Mouse (Mus musculus): ENCODE results near the gene Rsbn1.

The Rsbn1 gene

GRCm38 (mm10) chr3:103914010-103914669 lies at the start of gene Rsbn1:
TSS of gene Rsbn1 (plus strand) at chr3:103914120.
- peak; percentile 99 for DNase-seq (ENCODE audit: low spot score in 2 of 2)

DNA sequence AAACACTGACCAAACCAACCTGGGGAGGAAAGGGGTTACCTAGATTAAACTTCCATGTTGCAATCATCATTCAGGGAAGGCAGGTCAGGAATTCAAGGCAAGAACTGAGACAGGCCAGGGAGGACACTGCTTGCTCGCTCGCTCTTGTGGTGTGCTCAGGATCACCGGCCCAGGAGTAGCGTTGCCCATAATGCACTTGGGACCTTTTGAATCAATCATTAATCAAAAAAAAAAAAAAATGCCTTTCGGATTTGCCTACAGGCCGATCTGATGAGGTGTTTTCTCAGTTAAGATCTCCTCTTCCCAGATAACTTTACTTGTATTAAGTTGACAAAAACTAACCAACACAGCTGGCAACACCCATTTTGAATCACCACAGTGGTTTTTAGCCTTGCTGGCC lies 49.7 kb upstream of the Rsbn1 start:
- DNase-seq (ENCODE audit: low spot score in 2 of 2), result no peak

DNA sequence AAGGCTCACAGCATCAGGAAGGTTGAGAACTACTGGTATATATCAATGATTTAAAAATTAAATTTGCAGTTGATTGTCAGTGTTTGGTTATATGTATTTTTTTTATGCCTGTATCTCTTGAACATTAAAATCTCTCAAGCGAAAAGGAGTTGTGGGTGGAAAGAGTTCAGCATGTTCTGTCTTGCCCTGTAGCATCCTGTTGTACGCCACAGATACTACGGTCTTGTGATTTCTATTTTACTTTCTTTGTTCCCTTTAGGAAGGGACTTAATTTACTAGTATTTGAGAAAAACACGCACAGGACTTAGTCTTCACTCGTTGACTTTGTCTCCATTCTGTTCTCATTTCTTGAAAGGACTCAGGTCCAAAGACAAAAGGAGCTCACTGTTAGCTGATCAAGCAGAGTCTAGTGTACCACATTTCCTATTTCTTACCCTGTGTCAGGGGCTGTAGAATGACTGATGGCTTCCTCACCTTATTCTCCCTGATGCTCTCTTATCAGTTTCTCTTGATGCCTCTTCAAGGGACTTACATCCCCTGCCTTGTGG lies 46.4 kb upstream of the Rsbn1 start:
- DNase-seq (ENCODE audit: low spot score in 2 of 2), result no peak

GRCm38 (mm10) chr3:103868008-103868407 lies 45.9 kb upstream of the Rsbn1 start:
- no peak for DNase-seq (ENCODE audit: low spot score in 2 of 2)

GRCm38 (mm10) chr3:103872663-103873098 lies 41.2 kb upstream of the Rsbn1 start:
- DNase-seq (ENCODE audit: low spot score in 2 of 2), result no peak

GRCm38 (mm10) chr3:103874329-103874728 lies 39.6 kb upstream of the Rsbn1 start:
- no peak for DNase-seq (ENCODE audit: low spot score in 2 of 2)

DNA sequence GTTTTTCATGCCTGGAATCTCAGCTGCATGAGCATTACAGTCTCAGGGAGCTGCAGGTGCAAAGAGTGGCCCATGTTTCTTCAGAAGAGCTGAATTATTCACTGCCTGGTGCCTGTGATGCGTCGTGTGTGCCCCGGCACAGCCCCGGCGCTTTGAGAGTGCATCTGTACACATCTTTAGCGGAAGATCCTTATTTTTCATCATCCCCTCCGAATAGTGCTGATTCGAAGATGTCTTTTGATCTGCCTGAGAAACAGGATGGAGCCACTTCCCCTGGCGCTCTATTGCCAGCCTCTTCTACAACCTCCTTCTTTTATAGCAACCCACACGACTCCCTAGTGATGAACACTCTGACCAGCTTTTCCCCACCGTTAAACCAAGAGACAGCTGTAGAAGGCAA lies 28.0 kb upstream of the Rsbn1 start:
- DNase-seq (ENCODE audit: low spot score in 2 of 2), result no peak

- DNase-seq (ENCODE audit: low spot score in 2 of 2), result peak; percentile 49 to 62
Measured at GRCm38 (mm10) chr3:103887581-103887980, 26.3 kb upstream of the Rsbn1 start.

DNA sequence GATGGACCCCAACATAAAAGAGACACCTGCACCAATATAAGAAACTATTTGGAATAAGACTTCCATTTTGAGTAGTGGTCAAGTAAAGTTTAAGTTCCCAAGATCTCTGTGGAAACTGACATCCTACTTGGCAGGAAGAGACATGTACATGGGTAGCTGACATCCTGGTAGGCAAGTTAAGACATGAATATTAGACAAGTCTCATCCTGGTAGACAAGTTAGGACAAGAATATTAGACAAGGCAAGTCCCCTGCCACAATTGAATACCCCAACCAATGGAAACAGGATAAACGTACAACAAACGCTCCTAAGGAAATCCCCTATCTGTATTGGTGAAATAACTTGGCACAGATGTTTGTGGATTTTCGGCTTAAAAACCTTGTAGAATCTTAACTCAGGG lies 20.5 kb upstream of the Rsbn1 start:
- no peak for DNase-seq (ENCODE audit: low spot score in 2 of 2)

DNA sequence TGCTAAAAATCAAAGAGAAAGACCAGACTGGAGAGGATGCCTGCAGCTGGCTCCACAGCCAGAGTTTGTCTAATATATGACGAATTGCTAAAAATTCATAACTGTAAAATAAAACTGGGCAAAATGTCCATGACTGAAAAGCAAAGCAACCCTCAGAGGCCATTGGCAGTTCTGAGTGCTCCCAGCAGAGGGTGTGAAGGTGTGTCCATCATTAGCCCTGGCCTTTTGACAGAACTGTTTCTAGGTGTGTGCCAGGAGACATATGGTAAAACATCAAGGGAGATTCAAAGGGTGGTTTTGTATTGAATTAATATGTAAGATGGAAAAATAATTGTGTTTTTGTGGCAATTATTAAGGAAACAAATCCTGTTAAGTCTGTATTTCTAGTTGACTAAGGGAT lies 9.2 kb upstream of the Rsbn1 start:
- no peak for DNase-seq (ENCODE audit: low spot score in 2 of 2)

GRCm38 (mm10) chr3:103907335-103908030 lies 6.4 kb upstream of the Rsbn1 start:
- DNase-seq (ENCODE audit: low spot score in 2 of 2), result no peak

GRCm38 (mm10) chr3:103908781-103909180 lies 5.1 kb upstream of the Rsbn1 start:
- no peak for DNase-seq (ENCODE audit: low spot score in 2 of 2)

GRCm38 (mm10) chr3:103913451-103913961 lies 414 bp upstream of the Rsbn1 start:
- DNase-seq (ENCODE audit: low spot score in 2 of 2), result peak; percentile 40 to 49

DNA sequence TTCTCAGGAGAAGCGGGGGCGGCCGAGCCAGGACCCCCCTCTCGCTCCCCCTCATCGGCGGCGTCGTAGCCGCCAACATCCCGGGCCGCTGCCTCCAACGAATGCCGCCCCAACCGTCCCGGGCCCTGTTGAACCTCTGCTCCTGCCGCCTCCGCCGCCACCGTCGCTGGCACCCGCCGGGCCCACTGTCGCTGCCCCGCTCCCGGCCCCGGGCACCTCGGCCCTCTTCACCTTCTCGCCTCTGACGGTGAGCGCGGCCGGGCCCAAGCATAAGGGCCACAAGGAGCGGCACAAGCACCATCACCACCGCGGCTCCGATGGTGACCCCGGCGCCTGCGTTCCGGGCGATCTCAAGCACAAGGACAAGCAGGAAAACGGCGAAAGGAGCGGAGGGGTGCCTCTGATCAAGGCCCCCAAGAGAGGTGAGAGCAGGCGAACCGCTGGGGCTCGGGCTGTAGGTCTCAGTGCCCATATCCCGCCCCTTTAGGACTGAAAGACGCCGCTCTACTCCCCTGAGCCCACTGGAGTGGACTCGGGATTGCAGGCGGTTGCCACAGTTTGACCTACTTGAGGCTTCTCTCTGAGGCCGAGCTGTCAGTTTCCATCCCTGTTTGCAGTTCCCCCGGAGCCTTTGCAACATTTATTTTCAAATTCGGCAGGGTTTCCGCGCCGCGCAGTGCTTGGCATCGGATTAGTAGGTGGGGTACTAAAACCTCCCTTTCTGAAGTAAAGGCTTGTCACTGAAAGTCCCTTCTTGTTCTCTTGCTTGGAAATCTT lies 1.0 kb downstream of the Rsbn1 start:
- DNase-seq (ENCODE audit: low spot score in 2 of 2), result peak; percentile 52 to 62

- no peak for DNase-seq (ENCODE audit: low spot score in 2 of 2)
Measured at GRCm38 (mm10) chr3:103915509-103915896, 1.6 kb downstream of the Rsbn1 start.

- peak in 1 of 2 experiments; percentile 28 for DNase-seq (ENCODE audit: low spot score in 2 of 2)
Measured at GRCm38 (mm10) chr3:103916205-103916838, 2.4 kb downstream of the Rsbn1 start.

DNA sequence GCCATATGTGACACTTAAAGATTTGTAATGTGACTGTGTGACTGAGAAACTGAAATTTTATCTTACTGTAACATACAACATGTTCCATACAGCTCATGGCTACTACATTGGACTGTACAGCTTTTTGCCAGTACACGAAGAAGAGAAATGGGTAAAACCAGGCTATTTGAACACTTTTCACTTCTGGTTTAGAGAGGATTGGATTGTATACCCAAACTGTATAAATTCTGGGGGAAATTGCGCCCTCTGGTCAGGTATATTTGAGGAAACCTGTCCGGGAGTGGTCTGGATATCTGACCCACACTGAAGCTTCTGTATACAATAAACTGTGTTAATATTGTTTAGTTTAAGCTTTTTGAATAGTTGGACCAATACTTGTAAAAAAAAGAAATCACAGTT lies 2.9 kb downstream of the Rsbn1 start:
- no peak for DNase-seq (ENCODE audit: low spot score in 2 of 2)

DNA sequence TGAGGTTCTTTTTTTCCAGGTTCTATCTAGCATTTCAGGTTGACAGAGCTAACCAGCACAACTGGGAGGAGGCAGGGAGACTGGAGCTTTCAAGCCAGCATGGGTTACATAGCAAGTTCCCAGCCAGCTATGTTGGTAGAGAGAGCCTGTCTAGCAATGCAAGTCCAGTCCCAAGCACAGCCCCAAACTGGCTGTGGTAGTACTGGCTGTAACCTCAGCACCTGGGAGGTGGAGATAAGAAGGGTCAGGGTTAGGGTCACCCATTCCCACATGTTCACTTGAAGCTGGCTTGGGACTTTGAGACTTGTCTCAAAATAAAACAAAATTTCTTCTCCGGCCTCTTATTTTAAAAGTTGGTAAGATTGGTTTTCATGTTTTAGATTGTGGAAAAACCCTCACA lies 6.2 kb downstream of the Rsbn1 start:
- no peak for DNase-seq (ENCODE audit: low spot score in 2 of 2)

- no peak for DNase-seq (ENCODE audit: low spot score in 2 of 2)
Measured at GRCm38 (mm10) chr3:103925302-103925701, 11.4 kb downstream of the Rsbn1 start.

DNA sequence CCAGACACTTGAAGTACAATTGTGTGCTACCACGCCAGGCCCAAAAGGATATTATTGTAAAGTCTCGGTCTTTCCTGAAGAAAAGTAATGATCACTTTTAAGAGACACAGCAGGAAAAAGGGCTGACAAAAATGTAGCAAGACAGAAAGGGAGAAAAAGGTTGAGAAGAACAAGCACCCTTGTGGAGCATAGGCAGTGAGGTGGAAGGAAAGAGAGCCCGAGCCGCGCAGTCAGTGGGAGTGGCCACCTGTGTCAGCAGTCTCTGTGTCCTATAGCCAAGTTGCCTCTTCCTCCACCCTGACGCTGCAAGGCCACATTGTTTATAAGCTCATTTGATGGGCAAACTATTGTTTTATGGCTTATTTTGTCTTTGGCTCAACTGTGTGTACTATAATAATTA lies 13.6 kb downstream of the Rsbn1 start:
- peak in 1 of 2 experiments; percentile 39 for DNase-seq (ENCODE audit: low spot score in 2 of 2)

DNA sequence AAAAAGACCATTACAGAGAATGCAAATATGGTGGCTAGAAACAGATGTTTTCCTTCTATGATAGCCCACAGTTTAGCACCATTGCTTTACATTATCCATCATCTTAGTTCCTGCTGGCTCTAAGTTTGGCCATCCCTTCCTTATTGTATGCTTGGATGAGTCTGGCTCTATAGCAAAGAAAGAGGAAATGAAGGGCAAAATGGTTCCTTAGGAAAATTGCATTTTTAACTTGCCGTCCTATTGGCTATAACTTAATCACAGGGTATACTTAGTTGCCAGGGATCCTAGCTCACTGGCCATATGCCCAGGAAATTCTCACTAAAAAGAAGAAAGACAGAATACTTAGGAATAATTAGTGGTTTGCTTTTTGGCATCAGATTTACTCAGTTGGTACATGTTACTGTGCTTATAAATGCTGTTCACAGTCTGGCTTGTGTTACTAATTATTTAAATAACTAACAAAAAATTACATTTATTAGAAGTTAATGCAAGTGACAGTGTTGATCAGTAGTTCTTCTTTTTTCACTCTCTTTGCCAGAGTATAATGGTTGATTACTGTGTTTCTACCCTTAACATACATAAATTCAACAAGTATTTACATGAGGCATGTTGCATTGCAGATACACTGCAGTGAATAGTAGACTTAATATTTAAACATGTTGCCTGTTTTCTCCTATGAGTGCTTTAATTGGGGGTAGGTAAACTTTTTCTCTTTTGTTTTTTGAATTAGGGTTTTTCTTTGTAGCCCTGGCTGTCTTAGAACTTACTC lies 31.1 kb downstream of the Rsbn1 start:
- peak; percentile 76 to 82 for DNase-seq (ENCODE audit: low spot score in 2 of 2)
